Comparison of ENCODE assay signal across 8 mouse cellular contexts in the genomic region with DNA sequence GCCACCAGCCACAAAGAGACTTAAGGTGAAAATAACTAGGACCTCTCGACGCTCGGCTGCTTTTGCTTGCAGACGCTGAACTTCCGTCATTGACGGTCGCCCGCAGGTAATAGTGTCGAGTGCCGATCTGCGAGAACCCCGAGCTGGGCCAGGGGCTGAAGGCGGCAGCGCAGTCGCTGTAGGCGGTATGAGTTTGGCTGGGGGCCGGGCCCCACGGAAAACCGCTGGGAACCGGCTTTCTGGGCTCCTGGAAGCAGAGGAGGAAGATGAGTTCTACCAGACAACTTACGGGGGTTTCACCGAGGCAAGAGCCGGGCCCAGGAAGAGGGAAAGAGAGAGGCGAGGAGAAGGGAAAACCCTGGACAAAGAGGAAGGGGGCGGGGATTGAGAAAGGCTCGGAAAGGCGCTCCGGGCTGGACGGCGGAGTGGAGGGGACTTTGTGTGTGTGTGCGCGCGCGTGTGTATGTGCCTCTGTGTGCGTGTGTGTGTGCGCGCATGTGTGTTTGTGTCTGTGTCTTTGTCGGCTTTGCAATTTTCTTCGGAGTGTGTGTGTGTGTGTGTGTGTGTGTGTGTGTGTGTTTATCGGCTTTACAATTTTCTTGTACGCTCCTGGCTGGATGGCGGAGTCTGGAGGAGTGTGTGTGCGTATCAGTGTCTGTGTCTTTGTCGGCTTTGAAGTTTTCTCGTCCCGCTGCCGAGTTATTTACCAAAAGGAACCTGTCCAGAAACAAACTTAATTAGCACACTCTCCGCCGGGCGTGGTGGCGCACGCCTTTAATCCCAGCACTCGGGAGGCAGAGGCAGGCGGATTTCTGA. TPM values are rescaled to one million over a fixed set of nuclear protein-coding genes. Genes with fewer than 3 reads are reported as not detected.
DNase-seq lines count a peak whose midpoint lies in the region; ATAC-seq and TF ChIP-seq lines count a peak whose summit lies in the region.

TSS of gene Vps72 (plus strand) at position 112 of the 816 bp plus-strand sequence.

- no peak for TF ChIP-seq CTCF in lung, adult 2 months (IDR thresholded peaks at IDR 0.05; ENCODE audit: insufficient read depth, low read length)

- H3K27ac ChIP-seq in ES-E14 (ENCODE audit: insufficient read depth, low read depth, low read length, poor library complexity, severe bottlenecking) = peak within 1 kb of the TSS; percentile 81
- peak within 1 kb of the TSS; percentile 98 for H3K27ac ChIP-seq in forebrain, embryonic 15.5 days (replicated peaks)

- in situ Hi-C loops in ES-E14 (cut with MboI; ENCODE audit: low sequenced_read_pairs in 2 of 2, unreplicated experiment in 2 of 2) = no loop called here

- H3K4me2 ChIP-seq in forebrain, embryonic 15.5 days (replicated peaks) = peak within 1 kb of the TSS; percentile 44

- DNase-seq in ES-E14 (ENCODE audit: low read depth, low spot score) = peak; percentile 79
- peak; percentile 83 for DNase-seq in cerebellum, adult 11-12 months
- peak; percentile 80 for DNase-seq in heart, postnatal 25 days (ENCODE audit: low spot score)
- DNase-seq in layer of hippocampus, adult 18-20 months (ENCODE audit: low spot score in 2 of 2) = peak; percentile 90 to 94
- DNase-seq in lung, adult 2 months = peak; percentile 91
- DNase-seq in thymus, adult 18-20 months = peak; percentile 82 to 87

- peaks cover 0 to 3% of the 10 kb centered on the region in 2 experiments; a peak in 1 of 4 replicates for H3K4me1 ChIP-seq in ES-E14 (ENCODE audit: control insufficient read depth in 2 of 2, insufficient read depth in 2 of 2, low read length in 2 of 2, poor library complexity in 1 of 2)
- peaks cover 21% of the 10 kb centered on the region for H3K4me1 ChIP-seq in forebrain, embryonic 15.5 days
- no peaks in the 10 kb centered on the region for H3K4me1 ChIP-seq in lung, adult 2 months (ENCODE audit: control insufficient read depth, insufficient read depth, low read length)

- WGBS in forebrain, embryonic 15.5 days = under 1% methylated on average over 54 of the region's 54 CpGs
- WGBS in lung, adult 2 months = under 1% methylated on average over 54 of the region's 54 CpGs

- no peaks in the 10 kb centered on the region for H3K9me3 ChIP-seq in ES-E14 (ENCODE audit: control insufficient read depth, insufficient read depth, low read depth, low read length)
- no peaks in the 10 kb centered on the region for H3K9me3 ChIP-seq in forebrain, embryonic 15.5 days

- ATAC-seq in forebrain, embryonic 15.5 days (replicated peaks) = peak; percentile 73
- peak; percentile 87 for ATAC-seq in neutrophil, adult 5-6 weeks (ENCODE audit: extremely low read depth, insufficient number of reproducible peaks, low FRiP score, poor library complexity, severe bottlenecking)

- no peaks in the 10 kb centered on the region for H3K27me3 ChIP-seq in forebrain, embryonic 15.5 days

- no peaks in the 10 kb centered on the region for H3K36me3 ChIP-seq in ES-E14 (ENCODE audit: control insufficient read depth, insufficient read depth, low read length, poor library complexity, severe bottlenecking)
- peaks cover 18% of the 10 kb centered on the region for H3K36me3 ChIP-seq in forebrain, embryonic 15.5 days

- intact Hi-C loops in heart, postnatal 25 days (cut with DNase I) = loop anchor here (2.0 kb wide), 1 partner anchor 22 kb away; no protein-coding TSS in a partner anchor

- peak within 1 kb of the TSS; percentile 94 for H3K9ac ChIP-seq in ES-E14 (ENCODE audit: insufficient read depth, low read depth, low read length, poor library complexity, severe bottlenecking)
- H3K9ac ChIP-seq in forebrain, embryonic 15.5 days (replicated peaks) = peak within 1 kb of the TSS; percentile 93

- peak; percentile 76; the same call in 1 of the 2 replicates for TF ChIP-seq POLR2A in lung, adult 2 months (IDR thresholded peaks at IDR 0.05; ENCODE audit: borderline replicate concordance, extremely low read depth, low read depth, low read length)

- peak within 1 kb of the TSS; percentile 95 to 96 for H3K4me3 ChIP-seq in ES-E14 (ENCODE audit: insufficient read depth in 1 of 2, low read depth in 1 of 2, low read length in 2 of 2, poor library complexity in 1 of 2, severe bottlenecking in 1 of 2)
- H3K4me3 ChIP-seq in forebrain, embryonic 15.5 days = peak within 1 kb of the TSS; percentile 92
- H3K4me3 ChIP-seq in lung, adult 2 months (replicated peaks; ENCODE audit: extremely low read depth, low read depth, low read length) = peak within 1 kb of the TSS; percentile 100

TF ChIP-seq in ES-E14, 5 proteins besides CTCF, POLR2A, EP300 and RAD21:
- TF ChIP-seq HCFC1 (IDR thresholded peaks at IDR 0.05; ENCODE audit: borderline replicate concordance, insufficient read depth, low read length) = peak; percentile 84; the same call in 1 of the 2 replicates
- TF ChIP-seq CHD2 (IDR thresholded peaks at IDR 0.05; ENCODE audit: low read depth, low read length) = no peak
- 0 out of 2 replicates have a peak, but pooled peaks have one; percentile 6 for TF ChIP-seq ZNF384 (IDR thresholded peaks at IDR 0.05; ENCODE audit: low read depth, low read length)

RNA-seq across cellular contexts. Expression of gene Vps72, which starts in this region (rescaled TPM):
- 34.4 and 35.7 TPM in 2 replicates for total RNA-seq in ES-E14 (2012; rRNA removed)
- 235 and 247 TPM in 2 replicates for polyA plus RNA-seq in forebrain, embryonic 15.5 days (2015; fragmentation: Nextera tagmentation; extraction: Ambion mirVana)
- 10 to 100 TPM; 31.3 to 32.2 TPM for total RNA-seq in heart, postnatal 25 days (2021)
- total RNA-seq in layer of hippocampus, adult 18-20 months (2021) = 10 to 100 TPM; 46.7 to 48.2 TPM
- polyA plus RNA-seq in lung, adult 2 months (2012; rRNA removed) = 55.3 and 62.2 TPM in 2 replicates
- total RNA-seq in neutrophil, adult 5-6 weeks (2017) = 63.9 and 79.4 TPM in 2 replicates

Comparison
In these comparisons a context has a peak if more than half of its experiments do, and no peak if none do; other contexts are left out.
1. Peak in every context shown above with its lines: DNase-seq, ATAC-seq, H3K4me3 ChIP-seq and H3K27ac ChIP-seq.